Mouse (Mus musculus) thymus, adult 2 months (tissue): ENCODE results near the gene Calhm3.

Experiments
- CTCF ChIP-seq: fragments of 200-500 bp; IDR thresholded peaks from 2 replicates; pipeline ENCODE4 v1.5.1; 2012; ENCODE audit warnings: mild to moderate bottlenecking, control low read depth, low read length, moderate library complexity, borderline replicate concordance; ENCODE audit not compliant: control insufficient read depth, poor library complexity, insufficient read depth; ENCODE audit errors: extremely low read depth
- POLR2A ChIP-seq: fragments of 200-500 bp; IDR thresholded peaks from 2 replicates; pipeline ENCODE4 v1.6.1; 2012; ENCODE audit warnings: mild to moderate bottlenecking, low read length, control low read depth, moderate library complexity; ENCODE audit not compliant: control insufficient read depth, poor library complexity, insufficient read depth; ENCODE audit errors: extremely low read depth

DNA sequence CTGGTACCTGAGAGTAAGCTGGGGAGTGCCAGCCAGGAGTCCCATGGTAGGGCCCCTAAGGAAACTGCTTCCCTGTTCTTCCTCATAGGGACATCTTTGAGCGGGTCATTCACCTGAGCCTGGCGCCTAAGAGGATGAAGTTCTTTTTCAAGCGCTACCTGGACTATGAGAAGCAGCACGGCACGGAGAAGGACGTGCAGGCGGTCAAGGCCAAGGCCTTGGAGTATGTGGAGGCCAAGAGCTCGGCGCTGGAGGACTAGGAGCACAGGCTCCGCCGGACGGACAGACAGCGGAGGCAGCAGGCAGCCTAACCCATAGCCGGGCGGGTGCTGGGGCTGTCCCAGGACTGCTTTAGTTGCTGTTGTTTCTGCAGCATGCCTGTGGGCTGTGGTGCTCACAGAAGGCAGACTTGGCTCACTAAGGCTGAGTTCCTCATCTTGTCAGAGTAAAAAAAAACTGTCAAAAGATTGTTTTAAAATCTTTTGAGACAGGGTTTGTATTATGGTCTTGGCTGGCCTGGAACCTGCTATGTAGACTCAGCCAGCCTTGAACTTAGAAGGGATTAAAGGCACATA is 26.9 kb downstream of the Calhm3 start:
- no peak for TF ChIP-seq CTCF
- TF ChIP-seq POLR2A: no peak
